Mouse (Mus musculus): ENCODE measurements at regions not wholly inside any gene's neighbourhood (a gene's known extent, or its start where the extent isn't known, plus 50 kb on each side); places are given as distances from the start of the nearest gene placed in this dataset.
"Not testable (repeated sequence)": the region's sequence is repeated elsewhere in the genome, so short reads cannot be mapped to it uniquely, and the experiment has no call there.

GRCm38 (mm10) chr13:5527400-5527799 is 333.9 kb upstream of the Klf6 start:
- DNase-seq (ENCODE audit: low spot score in 2 of 2) = no peak

- DNase-seq (ENCODE audit: low spot score in 2 of 2) = no peak
Observed at GRCm38 (mm10) chr13:5540321-5540720, 321.0 kb upstream of the Klf6 start.

- no peak for DNase-seq (ENCODE audit: low spot score in 2 of 2)
Observed at GRCm38 (mm10) chr13:5545521-5545920, 315.8 kb upstream of the Klf6 start.

GRCm38 (mm10) chr13:5546011-5546410 is 315.3 kb upstream of the Klf6 start:
- DNase-seq (ENCODE audit: low spot score in 2 of 2) = no peak

GRCm38 (mm10) chr13:5546937-5547336 is 314.3 kb upstream of the Klf6 start:
- DNase-seq (ENCODE audit: low spot score in 2 of 2) = no peak

GRCm38 (mm10) chr13:5548768-5549167 is 312.5 kb upstream of the Klf6 start:
- no peak for DNase-seq (ENCODE audit: low spot score in 2 of 2)

GRCm38 (mm10) chr13:5549175-5549574 is 312.1 kb upstream of the Klf6 start:
- no peak for DNase-seq (ENCODE audit: low spot score in 2 of 2)

GRCm38 (mm10) chr13:5549747-5550146 is 311.5 kb upstream of the Klf6 start:
- no peak for DNase-seq (ENCODE audit: low spot score in 2 of 2)

- no peak for DNase-seq (ENCODE audit: low spot score in 2 of 2)
Observed at GRCm38 (mm10) chr13:5550354-5550753, 310.9 kb upstream of the Klf6 start.

GRCm38 (mm10) chr13:5551131-5551530 is 310.2 kb upstream of the Klf6 start:
- DNase-seq (ENCODE audit: low spot score in 2 of 2) = no peak

- no peak for DNase-seq (ENCODE audit: low spot score in 2 of 2)
Observed at GRCm38 (mm10) chr13:5553461-5553860, 307.8 kb upstream of the Klf6 start.

- no peak for DNase-seq (ENCODE audit: low spot score in 2 of 2)
Observed at GRCm38 (mm10) chr13:5558095-5558494, 303.2 kb upstream of the Klf6 start.

- no peak for DNase-seq (ENCODE audit: low spot score in 2 of 2)
Observed at GRCm38 (mm10) chr13:5566479-5566878, 294.8 kb upstream of the Klf6 start.

GRCm38 (mm10) chr13:5566896-5567295 is 294.4 kb upstream of the Klf6 start:
- no peak for DNase-seq (ENCODE audit: low spot score in 2 of 2)

- no peak for DNase-seq (ENCODE audit: low spot score in 2 of 2)
Observed at GRCm38 (mm10) chr13:5569579-5569978, 291.7 kb upstream of the Klf6 start.

- DNase-seq (ENCODE audit: low spot score in 2 of 2) = no peak
Observed at GRCm38 (mm10) chr13:5570386-5570785, 290.9 kb upstream of the Klf6 start.

GRCm38 (mm10) chr13:5576568-5576967 is 284.7 kb upstream of the Klf6 start:
- no peak for DNase-seq (ENCODE audit: low spot score in 2 of 2)

GRCm38 (mm10) chr13:5583681-5584080 is 277.6 kb upstream of the Klf6 start:
- DNase-seq (ENCODE audit: low spot score in 2 of 2) = not testable (repeated sequence)

GRCm38 (mm10) chr13:5587196-5587595 is 274.1 kb upstream of the Klf6 start:
- DNase-seq (ENCODE audit: low spot score in 2 of 2) = no peak

GRCm38 (mm10) chr13:5591286-5591685 is 270.0 kb upstream of the Klf6 start:
- no peak for DNase-seq (ENCODE audit: low spot score in 2 of 2)

- DNase-seq (ENCODE audit: low spot score in 2 of 2) = no peak
Observed at GRCm38 (mm10) chr13:5591837-5592555, 269.3 kb upstream of the Klf6 start.

- no peak for DNase-seq (ENCODE audit: low spot score in 2 of 2)
Observed at GRCm38 (mm10) chr13:5592556-5593061, 268.7 kb upstream of the Klf6 start.

GRCm38 (mm10) chr13:5601648-5602047 is 259.6 kb upstream of the Klf6 start:
- no peak for DNase-seq (ENCODE audit: low spot score in 2 of 2)
